Mouse (Mus musculus): ENCODE results near the gene Smg7.

- TF ChIP-seq GATA1 (IDR thresholded peaks at IDR 0.05; ENCODE audit: borderline replicate concordance, low read length) (no peak), FLI1 (IDR thresholded peaks at IDR 0.05; ENCODE audit: low read length) (no peak)
Observed at GRCm38 (mm10) chr1:152936365-152936764, 33.9 kb upstream of the Smg7 start.

All from megakaryocyte, embryonic 14.5 days (primary cell).